Mouse (Mus musculus) forebrain, embryonic 13.5 days (tissue): ENCODE measurements around the gene March1. TPM values are rescaled to one million over a fixed set of nuclear protein-coding genes. Genes with fewer than 3 reads are reported as not detected.

ENCODE experiments used
- ATAC-seq: fragments of 200-750 bp; cut with Nextera tagmentation; 2 replicates; pipeline ENCODE4 v1.8.0; 2017
- H3K27ac ChIP-seq: fragments of 300-500 bp; sonication (generic); 2 replicates; pipeline ENCODE4 v1.5.1; 2015; ENCODE audit warnings: inconsistent platforms, mild to moderate bottlenecking, moderate library complexity
- H3K27me3 ChIP-seq: fragments of 300-500 bp; sonication (generic); 2 replicates; pipeline ENCODE4 v1.6.1; 2015; ENCODE audit warnings: mild to moderate bottlenecking, inconsistent platforms
- H3K36me3 ChIP-seq: fragments of 300-500 bp; sonication (generic); 2 replicates; pipeline ENCODE4 v1.6.1; 2015; ENCODE audit warnings: mild to moderate bottlenecking, inconsistent platforms; ENCODE audit not compliant: poor library complexity, severe bottlenecking
- H3K4me1 ChIP-seq: fragments of 300-500 bp; sonication (generic); 2 replicates; pipeline ENCODE4 v1.6.1; 2015; ENCODE audit warnings: inconsistent platforms
- H3K4me2 ChIP-seq: fragments of 300-500 bp; sonication (generic); 2 replicates; pipeline ENCODE4 v1.6.1; 2015; ENCODE audit warnings: inconsistent platforms, mild to moderate bottlenecking, moderate library complexity
- H3K4me3 ChIP-seq: fragments of 300-500 bp; sonication (generic); 2 replicates; pipeline ENCODE4 v1.5.1; 2015; ENCODE audit warnings: mild to moderate bottlenecking, inconsistent platforms
- H3K9ac ChIP-seq: fragments of 300-500 bp; sonication (generic); 2 replicates; pipeline ENCODE4 v1.6.1; 2015; ENCODE audit warnings: mild to moderate bottlenecking, inconsistent platforms
- H3K9me3 ChIP-seq: fragments of 300-500 bp; sonication (generic); replicated peaks from 2 replicates; pipeline ENCODE4 v1.6.1; 2016; ENCODE audit warnings: inconsistent platforms
- WGBS: fragments of 180-500 bp; shearing (Covaris S2); methylation state at CpG from one replicate; pipeline ENCODE4 v1.1.7; 2015; 5-methylcytosine and 5-hydroxymethylcytosine counted together
- polyA plus RNA-seq: library from polyadenylated mRNA; unstranded; fragments of >200 nt; fragmentation: Nextera tagmentation; extraction: Ambion mirVana; gene quantifications from 2 replicates; pipeline ENCODE4 v1.2.1, GENCODE M21; 2015

March1 gene
- polyA plus RNA-seq, 1 experiment from 2014 or later, result 12.4 TPM

GRCm38 (mm10) chr8:65775815-65776214, 158.1 kb downstream of the March1 start:
- Histone ChIP-seq H3K4me1 (no peaks in the 10 kb centered on the region), H3K9ac (no peak overlapping the region), H3K36me3 (no peaks in the 10 kb centered on the region), H3K9me3 (no peaks in the 10 kb centered on the region), H3K4me3 (no peak overlapping the region), H3K27ac (no peak overlapping the region), H3K4me2 (no peak overlapping the region), H3K27me3 (no peaks in the 10 kb centered on the region)
- 56% methylated on average over 2 of the region's 2 CpGs for WGBS
- no peak for ATAC-seq

- Histone ChIP-seq H3K27ac (no peak overlapping the region), H3K4me1 (no peaks in the 10 kb centered on the region), H3K9me3 (no peaks in the 10 kb centered on the region), H3K36me3 (no peaks in the 10 kb centered on the region), H3K9ac (no peak overlapping the region), H3K27me3 (no peaks in the 10 kb centered on the region), H3K4me3 (no peak overlapping the region), H3K4me2 (no peak overlapping the region)
- no peak for ATAC-seq
- WGBS, result 79% methylated on average over 5 of the region's 5 CpGs
Observed at GRCm38 (mm10) chr8:65781156-65781555, 163.5 kb downstream of the March1 start.

- ATAC-seq, result no peak
- no peak overlapping the region for H3K4me2 ChIP-seq
- WGBS, result 88% methylated on average over 2 of the region's 2 CpGs
- no peaks in the 10 kb centered on the region for H3K36me3 ChIP-seq
- H3K4me3 ChIP-seq, result no peak overlapping the region
- no peaks in the 10 kb centered on the region for H3K9me3 ChIP-seq
- no peak overlapping the region for H3K9ac ChIP-seq
- no peaks in the 10 kb centered on the region for H3K4me1 ChIP-seq
- no peak overlapping the region for H3K27ac ChIP-seq
- H3K27me3 ChIP-seq, result no peaks in the 10 kb centered on the region
Observed at GRCm38 (mm10) chr8:65812971-65813370, 195.3 kb downstream of the March1 start.

- no peak overlapping the region for H3K4me3 ChIP-seq
- no peaks in the 10 kb centered on the region for H3K9me3 ChIP-seq
- no peak overlapping the region; the same call in 1 of the 2 replicates for H3K27ac ChIP-seq
- H3K9ac ChIP-seq, result no peak overlapping the region
- H3K27me3 ChIP-seq, result no peaks in the 10 kb centered on the region
- H3K4me2 ChIP-seq, result no peak overlapping the region
- WGBS, result 68% methylated on average over 3 of the region's 3 CpGs
- no peaks in the 10 kb centered on the region for H3K36me3 ChIP-seq
- H3K4me1 ChIP-seq, result no peaks in the 10 kb centered on the region
- ATAC-seq, result peak; percentile 92
Observed at GRCm38 (mm10) chr8:65922294-65923019, 304.8 kb downstream of the March1 start.

- H3K4me1 ChIP-seq, result peaks cover 5% of the 10 kb centered on the region; the same call in 1 of the 2 replicates
- H3K27me3 ChIP-seq, result no peaks in the 10 kb centered on the region
- H3K36me3 ChIP-seq, result no peaks in the 10 kb centered on the region
- no peak overlapping the region for H3K9ac ChIP-seq
- no peak overlapping the region for H3K4me2 ChIP-seq
- no peaks in the 10 kb centered on the region for H3K9me3 ChIP-seq
- ATAC-seq, result no peak; the same call in 1 of the 2 replicates
- H3K4me3 ChIP-seq, result no peak overlapping the region
- 3% methylated on average over 5 of the region's 5 CpGs for WGBS
- H3K27ac ChIP-seq, result no peak overlapping the region
Observed at GRCm38 (mm10) chr8:65956948-65957347, 339.2 kb downstream of the March1 start.

GRCm38 (mm10) chr8:65957492-65957891, 339.8 kb downstream of the March1 start:
- no peak overlapping the region for H3K9ac ChIP-seq
- H3K4me3 ChIP-seq, result no peak overlapping the region
- peaks cover 5% of the 10 kb centered on the region; the same call in 1 of the 2 replicates for H3K4me1 ChIP-seq
- no peaks in the 10 kb centered on the region for H3K36me3 ChIP-seq
- no peak for ATAC-seq
- no peak overlapping the region for H3K27ac ChIP-seq
- no peaks in the 10 kb centered on the region for H3K27me3 ChIP-seq
- H3K4me2 ChIP-seq, result no peak overlapping the region
- H3K9me3 ChIP-seq, result no peaks in the 10 kb centered on the region

GRCm38 (mm10) chr8:65966502-65967222, 349.0 kb downstream of the March1 start:
- peak; percentile 69 for ATAC-seq
- WGBS, result under 1% methylated on average over 10 of the region's 10 CpGs
- peaks cover 14% of the 10 kb centered on the region for H3K4me1 ChIP-seq
- H3K36me3 ChIP-seq, result no peaks in the 10 kb centered on the region
- no peak overlapping the region for H3K4me3 ChIP-seq
- H3K9ac ChIP-seq, result peak overlapping the region; percentile 40; the same call in 1 of the 2 replicates
- no peak overlapping the region; the same call in 1 of the 2 replicates for H3K27ac ChIP-seq
- no peaks in the 10 kb centered on the region for H3K9me3 ChIP-seq
- H3K27me3 ChIP-seq, result no peaks in the 10 kb centered on the region
- H3K4me2 ChIP-seq, result peak overlapping the region; percentile 50

GRCm38 (mm10) chr8:65967223-65967778, 349.6 kb downstream of the March1 start:
- H3K9me3 ChIP-seq, result no peaks in the 10 kb centered on the region
- H3K27ac ChIP-seq, result no peak overlapping the region
- no peaks in the 10 kb centered on the region for H3K27me3 ChIP-seq
- peaks cover 14% of the 10 kb centered on the region for H3K4me1 ChIP-seq
- WGBS, result 37% methylated on average over 8 of the region's 8 CpGs
- peak; percentile 52; the same call in 1 of the 2 replicates for ATAC-seq
- no peak overlapping the region for H3K4me3 ChIP-seq
- H3K4me2 ChIP-seq, result peak overlapping the region; percentile 50
- H3K36me3 ChIP-seq, result no peaks in the 10 kb centered on the region
- no peak overlapping the region for H3K9ac ChIP-seq

GRCm38 (mm10) chr8:65976905-65977304, 359.2 kb downstream of the March1 start:
- H3K27me3 ChIP-seq, result no peaks in the 10 kb centered on the region
- WGBS, result 54% methylated on average over 5 of the region's 5 CpGs
- H3K27ac ChIP-seq, result no peak overlapping the region
- no peak overlapping the region for H3K4me2 ChIP-seq
- no peaks in the 10 kb centered on the region for H3K9me3 ChIP-seq
- H3K4me3 ChIP-seq, result no peak overlapping the region
- no peak overlapping the region for H3K9ac ChIP-seq
- no peaks in the 10 kb centered on the region for H3K36me3 ChIP-seq
- no peak for ATAC-seq
- H3K4me1 ChIP-seq, result no peaks in the 10 kb centered on the region

GRCm38 (mm10) chr8:65982039-65982438, 364.3 kb downstream of the March1 start:
- H3K36me3 ChIP-seq, result no peaks in the 10 kb centered on the region
- no peak overlapping the region for H3K4me2 ChIP-seq
- ATAC-seq, result no peak
- H3K9me3 ChIP-seq, result no peaks in the 10 kb centered on the region
- H3K4me1 ChIP-seq, result no peaks in the 10 kb centered on the region
- 83% methylated on average over 2 of the region's 2 CpGs for WGBS
- no peak overlapping the region for H3K27ac ChIP-seq
- no peak overlapping the region for H3K9ac ChIP-seq
- H3K27me3 ChIP-seq, result no peaks in the 10 kb centered on the region
- H3K4me3 ChIP-seq, result no peak overlapping the region

- Histone ChIP-seq H3K27me3 (no peaks in the 10 kb centered on the region), H3K4me2 (no peak overlapping the region), H3K4me1 (no peaks in the 10 kb centered on the region), H3K4me3 (no peak overlapping the region), H3K9me3 (no peaks in the 10 kb centered on the region), H3K36me3 (no peaks in the 10 kb centered on the region), H3K27ac (no peak overlapping the region), H3K9ac (no peak overlapping the region)
- no peak for ATAC-seq
- WGBS, result 89% methylated on average over 1 of the region's 1 CpGs
Observed at GRCm38 (mm10) chr8:65987665-65988064, 370.0 kb downstream of the March1 start.

GRCm38 (mm10) chr8:66022815-66023214, 405.1 kb downstream of the March1 start:
- Histone ChIP-seq H3K4me1 (no peaks in the 10 kb centered on the region), H3K9me3 (no peaks in the 10 kb centered on the region), H3K4me2 (no peak overlapping the region), H3K27ac (no peak overlapping the region), H3K27me3 (no peaks in the 10 kb centered on the region), H3K4me3 (no peak overlapping the region), H3K36me3 (no peaks in the 10 kb centered on the region), H3K9ac (no peak overlapping the region)
- 86% methylated on average over 2 of the region's 2 CpGs for WGBS
- no peak for ATAC-seq
